Mouse (Mus musculus): Measurements from ENCODE around the gene Gdf15.

- no peak for TF ChIP-seq CTCF (IDR thresholded peaks at IDR 0.05; ENCODE audit: extremely low read depth, insufficient read depth, insufficient read length, insufficient replicate concordance)
- no peak for TF ChIP-seq POLR2A (IDR thresholded peaks at IDR 0.05; ENCODE audit: low read depth, low read length)
Measured at GRCm38 (mm10) chr8:70613763-70614162, 18.5 kb downstream of the Gdf15 start.

Data from spleen, adult 2 months (tissue).